Mouse (Mus musculus) liver, postnatal 0 days (tissue): Measurements from ENCODE around the gene Bmt2.

Experiments used
- CTCF ChIP-seq: sonication (generic); IDR thresholded peaks from 2 replicates; pipeline ENCODE4 v1.5.1; 2016; ENCODE audit warnings: antibody characterized with exemption, low read depth
- EP300 ChIP-seq: IDR thresholded peaks from 2 replicates; pipeline ENCODE4 v1.6.1; 2016; ENCODE audit warnings: antibody characterized with exemption, low read depth, mild to moderate bottlenecking

GRCm38 (mm10) chr6:13652284-13652683 lies 25.5 kb downstream of the Bmt2 start:
- TF ChIP-seq CTCF (no peak), EP300 (no peak)
